Mouse (Mus musculus): ENCODE data around the gene Runx3. TPM values are rescaled to one million over a fixed set of nuclear protein-coding genes. Genes with fewer than 3 reads are reported as not detected.
A peak's percentile ranks its signal among the peaks of the same experiment; 100 is the strongest.

Runx3 gene
- total RNA-seq, 2 experiments from 2014 or later, result 0.51 to 7.3 TPM

DNA sequence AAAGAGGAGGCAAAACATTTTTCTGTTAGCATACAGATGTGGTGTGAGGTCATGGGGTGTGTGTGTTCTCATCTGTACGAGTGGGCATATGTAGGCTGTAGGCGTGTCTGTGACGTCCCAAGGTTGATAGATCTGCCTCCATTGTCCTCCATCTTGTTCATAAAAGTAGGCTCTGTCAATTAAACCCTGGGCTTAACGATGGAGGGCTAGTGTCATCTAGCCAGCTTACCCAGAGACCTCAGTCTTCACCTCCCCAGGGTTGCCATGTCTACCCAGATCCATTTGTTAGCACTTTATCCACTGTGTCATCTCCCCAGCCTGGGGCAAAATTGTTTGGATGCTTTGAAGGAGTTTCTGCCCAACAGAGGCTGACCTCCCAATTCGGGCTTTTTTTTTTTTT is 84.2 kb downstream of the Runx3 start:
- no peak for ATAC-seq (replicated peaks; ENCODE audit: low FRiP score, poor library complexity, severe bottlenecking)

DNA sequence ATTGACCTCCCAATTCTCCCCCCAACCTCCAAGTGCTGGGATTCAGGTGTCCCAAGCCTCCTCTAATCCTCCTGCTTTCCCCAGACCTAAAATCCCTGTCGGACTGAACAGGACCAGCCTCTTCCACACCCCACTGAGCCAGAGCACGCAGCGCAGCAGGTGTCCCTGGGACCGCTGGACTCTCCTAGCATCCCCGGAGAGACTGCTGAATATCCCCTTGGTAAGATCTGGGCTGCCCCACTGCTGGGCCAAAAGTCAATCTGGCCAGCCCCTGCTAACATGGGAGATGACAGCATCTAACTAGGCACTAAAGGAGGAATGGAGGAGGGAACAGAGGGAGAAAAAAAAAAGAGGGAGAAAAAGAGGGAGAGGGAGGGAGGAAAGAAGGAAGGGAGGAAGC is 84.8 kb downstream of the Runx3 start:
- no peak for ATAC-seq (replicated peaks; ENCODE audit: low FRiP score, poor library complexity, severe bottlenecking)

DNA sequence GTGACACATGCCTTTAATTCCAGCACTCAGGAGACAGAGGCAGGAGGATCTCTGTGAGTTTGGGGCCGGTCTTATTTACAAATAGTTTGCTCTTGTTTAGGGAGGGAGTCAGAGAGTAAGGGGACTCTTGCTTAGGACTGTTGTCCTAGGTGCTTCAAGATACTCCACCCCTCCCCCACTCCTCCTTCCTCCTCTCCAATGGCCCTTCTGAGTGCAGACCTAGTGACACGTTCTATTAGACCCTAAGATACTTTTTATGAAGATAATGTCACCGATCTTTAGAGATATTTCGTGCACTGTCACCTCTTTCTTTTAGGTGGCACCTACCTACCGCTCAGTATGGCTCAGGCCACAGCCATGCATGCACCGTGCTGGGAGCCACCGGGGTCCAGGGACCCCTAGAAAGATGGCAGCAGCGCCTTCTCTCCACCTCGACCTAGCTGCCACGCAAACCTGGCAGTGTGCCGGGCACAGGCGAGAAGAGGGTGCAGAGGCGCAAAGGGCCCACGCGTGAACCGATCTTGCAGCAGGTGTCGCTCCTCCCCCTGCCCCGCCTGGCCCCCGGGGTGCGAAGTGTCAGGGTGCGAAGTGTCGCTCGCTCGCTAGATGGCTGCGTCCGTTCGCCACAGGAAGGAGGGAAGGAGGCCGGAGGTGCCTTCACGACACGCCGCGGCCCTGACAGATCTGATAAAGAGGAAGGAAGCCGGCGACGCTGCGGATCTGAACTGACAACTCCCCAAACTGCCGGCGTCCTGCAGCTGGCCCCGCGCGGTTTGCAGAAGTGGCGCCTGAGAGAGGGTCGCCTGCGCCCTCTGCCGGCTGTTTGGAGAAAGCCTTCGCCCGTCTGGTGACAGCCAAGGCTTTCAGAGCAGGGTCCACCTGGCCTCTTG is 85.5 kb downstream of the Runx3 start:
- peak; percentile 81 for ATAC-seq (replicated peaks; ENCODE audit: low FRiP score, poor library complexity, severe bottlenecking)

DNA sequence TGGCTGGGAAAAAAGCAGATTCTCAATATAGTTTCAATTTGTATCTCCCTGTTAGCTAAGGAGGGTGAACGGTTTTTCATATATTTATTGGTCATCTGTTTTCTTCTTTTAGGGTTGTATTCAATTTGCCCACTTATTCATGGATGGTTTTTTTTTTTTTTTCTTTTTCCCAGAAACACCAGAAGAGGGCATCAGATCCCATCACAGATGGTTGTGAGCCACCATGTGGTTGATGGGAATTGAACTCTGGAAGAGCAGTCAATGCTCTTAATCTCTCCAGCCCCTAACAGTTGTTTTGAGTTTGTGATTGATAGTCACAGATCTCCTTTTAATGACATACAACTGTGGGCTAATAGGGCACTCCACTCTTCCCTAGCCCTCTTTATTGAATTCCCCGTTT is 89.4 kb downstream of the Runx3 start:
- no peak for ATAC-seq (replicated peaks; ENCODE audit: low FRiP score, poor library complexity, severe bottlenecking)

DNA sequence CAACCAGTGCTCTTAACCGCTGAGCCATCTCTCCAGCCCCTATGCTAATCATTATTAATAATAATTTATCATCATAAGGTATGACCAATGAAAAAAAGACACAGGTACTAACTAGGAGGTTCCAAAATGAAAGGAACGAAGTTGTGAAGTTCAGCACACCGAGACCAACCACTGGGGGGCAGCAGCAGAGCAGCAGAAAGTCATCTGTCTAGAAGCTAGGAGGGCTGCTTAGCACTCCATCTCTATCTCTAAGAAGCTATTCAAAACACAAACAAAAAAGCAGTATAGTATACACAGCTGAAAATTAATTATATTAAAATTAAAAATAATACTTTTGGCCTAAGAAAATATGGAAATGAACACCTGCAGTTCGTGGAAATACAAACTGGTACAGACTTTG is 99.2 kb downstream of the Runx3 start:
- ATAC-seq (replicated peaks; ENCODE audit: low FRiP score, poor library complexity, severe bottlenecking), result peak; percentile 77

DNA sequence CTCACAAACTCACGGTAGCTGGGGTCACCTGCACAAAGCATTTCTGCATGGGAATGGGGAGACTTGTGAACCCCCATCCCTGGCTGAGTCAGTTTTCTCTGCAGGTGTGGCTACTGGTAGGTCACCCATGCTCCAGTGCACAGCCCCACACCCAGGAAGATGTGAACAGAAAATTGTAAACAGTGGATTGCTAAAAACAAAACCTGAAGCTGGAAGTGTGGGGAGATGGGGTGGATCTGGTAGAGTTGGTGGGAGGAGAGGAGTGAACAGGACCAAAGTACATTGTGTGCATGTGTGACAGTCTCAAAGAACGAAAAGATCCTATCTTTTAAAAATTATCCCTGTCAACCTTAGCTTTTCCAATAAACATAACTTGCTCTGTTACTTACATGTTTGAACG is 100.2 kb downstream of the Runx3 start:
- no peak for ATAC-seq (replicated peaks; ENCODE audit: low FRiP score, poor library complexity, severe bottlenecking)

DNA sequence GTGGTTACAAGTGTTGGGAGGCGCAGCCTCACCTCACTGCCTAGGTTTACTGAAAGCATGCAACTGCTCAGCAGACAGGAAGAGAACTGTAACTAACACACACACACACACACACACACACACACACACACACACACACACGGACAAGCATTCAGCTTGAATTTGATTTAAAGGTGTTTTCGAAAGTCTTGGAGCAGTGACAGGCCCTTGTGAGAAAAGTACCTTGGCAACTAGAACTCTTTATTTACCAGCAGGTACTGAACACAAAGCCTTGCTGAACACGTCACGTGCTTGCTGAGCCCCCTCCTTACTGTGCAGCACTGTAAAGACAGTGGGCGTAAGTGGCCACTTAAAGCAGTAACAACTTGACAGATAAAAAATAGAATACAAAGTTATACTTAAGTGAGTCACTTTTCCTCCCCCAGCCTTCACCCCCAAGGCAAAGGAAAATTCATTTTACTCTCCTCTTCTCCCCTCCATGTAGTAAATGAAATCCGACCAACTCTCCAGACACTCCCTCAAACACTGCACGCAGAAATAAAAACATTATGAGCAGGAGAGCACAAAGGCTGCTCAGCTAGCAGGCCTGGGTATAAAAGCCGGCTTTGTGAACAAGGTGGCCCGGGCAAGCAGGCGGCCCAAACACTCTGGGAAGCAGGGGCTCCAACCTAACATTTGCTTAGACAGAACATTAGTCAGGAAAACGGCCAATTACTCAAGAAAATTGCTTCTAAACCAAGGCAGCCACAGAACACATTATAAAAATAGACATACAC is 101.4 kb downstream of the Runx3 start:
- ATAC-seq (replicated peaks; ENCODE audit: low FRiP score, poor library complexity, severe bottlenecking), result no peak

DNA sequence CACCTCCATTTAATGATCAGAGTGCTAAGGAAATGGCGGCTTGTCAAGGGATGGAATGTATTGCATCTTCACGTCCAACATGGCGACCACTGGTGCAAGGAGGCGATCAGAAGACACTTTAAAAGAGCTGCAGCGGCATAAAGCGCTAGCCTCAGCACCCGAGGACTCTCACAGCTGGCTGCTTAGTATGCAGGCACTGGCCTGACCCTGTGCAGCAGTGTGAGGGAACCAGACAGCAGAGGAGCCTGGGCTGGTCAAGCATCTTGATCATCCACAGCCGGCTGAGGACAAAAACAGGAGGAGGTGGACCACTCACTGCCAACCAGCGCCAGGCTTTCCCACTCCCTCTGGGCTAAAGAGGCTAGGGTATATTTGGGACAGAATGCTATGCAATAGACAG is 103.4 kb downstream of the Runx3 start:
- no peak for ATAC-seq (replicated peaks; ENCODE audit: low FRiP score, poor library complexity, severe bottlenecking)

DNA sequence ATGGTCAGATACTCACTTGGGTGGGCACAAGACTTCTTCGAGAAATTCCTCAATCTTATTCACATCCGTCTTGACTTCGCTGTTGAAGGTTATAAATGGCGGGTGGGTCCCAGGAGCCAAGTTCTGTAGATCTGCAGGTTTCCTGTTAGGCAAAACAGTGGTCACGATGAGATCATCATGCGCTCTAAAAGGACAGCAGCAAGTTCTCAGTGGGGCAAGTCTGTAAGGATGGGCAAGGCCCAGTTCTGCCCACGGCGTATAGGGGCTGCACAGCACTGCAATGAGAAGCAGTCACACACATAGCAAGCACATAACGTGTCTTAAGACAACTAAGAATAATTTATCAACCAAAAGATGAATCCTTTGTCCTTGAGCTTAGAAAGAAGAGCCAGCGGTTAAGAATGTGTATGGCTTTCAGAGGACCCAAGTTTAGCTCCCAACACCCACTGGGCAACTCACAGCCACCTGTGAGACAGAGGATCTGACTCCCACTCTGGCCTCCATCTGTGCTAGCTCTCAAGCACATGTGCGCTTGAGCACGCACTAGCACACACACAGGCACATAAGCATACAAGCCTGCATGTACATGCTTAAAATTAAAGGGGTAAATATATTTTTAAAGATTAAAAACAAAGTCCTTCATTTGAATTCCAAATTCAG is 105.7 kb downstream of the Runx3 start:
- ATAC-seq (replicated peaks; ENCODE audit: low FRiP score, poor library complexity, severe bottlenecking), result no peak

Other genes with a start within 250 kb of the Runx3 start
- 150 and 151 TPM in 2 replicates for gene Tmem50a, start 205.6 kb upstream of the Runx3 start, total RNA-seq (2015; ENCODE audit: low replicate concordance)
- gene Tmem50a, start 205.6 kb upstream of the Runx3 start, total RNA-seq (2017; ENCODE audit: low replicate concordance), result 200 and 208 TPM in 2 replicates
- gene Rsrp1, start 197.1 kb upstream of the Runx3 start, total RNA-seq (2015; ENCODE audit: low replicate concordance), result 2,585 and 2,588 TPM in 2 replicates
- gene Rsrp1, start 197.1 kb upstream of the Runx3 start, total RNA-seq (2017; ENCODE audit: low replicate concordance), result 1,104 and 1,368 TPM in 2 replicates
- 103 and 110 TPM in 2 replicates for gene Syf2, start 189.8 kb upstream of the Runx3 start, total RNA-seq (2015; ENCODE audit: low replicate concordance)
- gene Syf2, start 189.8 kb upstream of the Runx3 start, total RNA-seq (2017; ENCODE audit: low replicate concordance), result 291 and 294 TPM in 2 replicates
- 24.6 and 29.9 TPM in 2 replicates for gene Clic4, start 152.2 kb downstream of the Runx3 start, total RNA-seq (2015; ENCODE audit: low replicate concordance)
- 35.4 and 44.6 TPM in 2 replicates for gene Clic4, start 152.2 kb downstream of the Runx3 start, total RNA-seq (2017; ENCODE audit: low replicate concordance)
- gene Srrm1, start 232.7 kb downstream of the Runx3 start, total RNA-seq (2015; ENCODE audit: low replicate concordance), result 63.4 and 116 TPM in 2 replicates
- 91.7 and 120 TPM in 2 replicates for gene Srrm1, start 232.7 kb downstream of the Runx3 start, total RNA-seq (2017; ENCODE audit: low replicate concordance)

All from erythroblast, adult 5-6 weeks (primary cell).